Mouse (Mus musculus) c-Kit-positive CD71-negative TER-119-negative erythroid progenitor cells, embryonic 14.5 days (primary cell): ENCODE data around the gene Trp53tg5.

ENCODE experiments used
- DNase-seq: peaks from one replicate; pipeline ENCODE4 v3.0.0-alpha.2; 2013; ENCODE audit warnings: low read depth

The Trp53tg5 gene

DNA sequence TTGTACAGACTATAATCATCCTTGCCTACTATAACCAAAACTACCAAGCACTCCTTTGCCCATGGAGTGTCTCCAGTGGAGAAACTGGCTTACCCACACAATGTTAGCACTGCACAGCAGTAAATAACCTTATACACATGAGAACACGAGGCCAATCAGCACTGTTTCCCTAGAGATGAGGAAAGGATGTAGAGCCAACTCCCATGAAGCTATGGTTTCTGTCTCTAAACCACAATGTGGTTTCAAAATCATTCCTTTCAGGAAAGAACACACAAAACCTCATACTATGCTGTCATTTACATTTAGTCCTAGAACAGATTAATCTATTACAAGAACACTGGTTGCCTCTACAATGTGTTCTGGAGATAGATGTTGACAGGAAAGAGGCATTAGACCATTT lies 22.8 kb upstream of the Trp53tg5 start:
- DNase-seq: no peak

DNA sequence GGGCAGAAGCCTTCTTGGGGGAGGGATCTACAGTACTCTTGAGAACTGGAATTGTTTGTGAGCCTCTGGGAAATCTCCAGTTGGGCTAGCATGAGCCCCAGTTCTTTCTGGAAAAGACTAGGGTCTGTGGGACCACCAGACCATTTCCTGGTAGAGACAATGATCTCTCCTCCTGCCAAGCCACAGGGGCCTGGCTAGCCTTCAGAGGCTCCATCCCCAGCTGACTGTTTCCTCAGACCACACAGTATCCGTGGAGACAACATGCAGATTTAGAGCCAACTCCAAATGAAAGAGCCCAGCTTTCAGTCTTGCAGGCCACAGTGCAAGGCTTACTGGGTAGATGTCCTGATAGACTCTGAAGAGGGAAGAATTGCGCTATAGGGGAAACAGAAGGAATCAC lies 20.6 kb upstream of the Trp53tg5 start:
- no peak for DNase-seq

DNA sequence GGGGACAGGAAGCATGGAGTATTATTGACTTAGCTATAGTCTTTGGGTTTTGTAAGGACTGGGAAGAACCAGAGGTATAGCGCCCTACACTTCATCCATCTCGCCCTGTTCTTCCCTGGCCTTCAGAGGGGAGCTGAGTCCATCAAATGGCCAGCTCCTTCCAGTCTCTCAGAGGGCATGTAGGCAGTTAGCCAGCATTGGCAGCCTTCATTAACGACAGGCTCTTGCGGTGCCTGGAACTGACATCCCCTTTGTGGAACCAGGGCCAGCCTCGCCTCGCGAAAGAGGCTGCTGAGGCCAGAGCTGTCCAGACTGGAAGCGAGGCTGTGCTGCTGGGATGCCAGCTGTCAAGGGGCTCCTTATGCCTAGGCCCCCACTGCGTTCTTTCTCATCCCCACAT lies 14.3 kb upstream of the Trp53tg5 start:
- no peak for DNase-seq

DNA sequence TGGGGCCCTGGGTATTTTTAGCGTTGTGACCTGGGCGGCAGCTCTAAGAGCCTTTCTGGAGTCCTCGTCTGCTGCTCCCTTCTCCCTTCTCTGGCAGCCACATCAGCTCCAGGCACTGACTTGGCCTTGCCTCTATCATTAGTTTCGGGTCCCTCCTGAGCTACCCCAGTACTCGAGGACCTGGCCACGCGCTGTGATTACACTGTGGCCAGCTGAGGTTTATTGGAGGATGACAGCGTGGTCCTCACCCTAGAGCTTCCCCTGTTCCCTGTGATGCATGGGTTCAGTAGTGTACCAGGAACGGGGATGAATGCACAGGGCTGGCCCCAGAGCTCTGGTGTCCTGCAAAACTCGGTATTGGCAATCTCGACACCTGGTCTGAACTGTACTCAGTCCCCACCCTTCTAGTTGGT lies 13.6 kb upstream of the Trp53tg5 start:
- no peak for DNase-seq

DNA sequence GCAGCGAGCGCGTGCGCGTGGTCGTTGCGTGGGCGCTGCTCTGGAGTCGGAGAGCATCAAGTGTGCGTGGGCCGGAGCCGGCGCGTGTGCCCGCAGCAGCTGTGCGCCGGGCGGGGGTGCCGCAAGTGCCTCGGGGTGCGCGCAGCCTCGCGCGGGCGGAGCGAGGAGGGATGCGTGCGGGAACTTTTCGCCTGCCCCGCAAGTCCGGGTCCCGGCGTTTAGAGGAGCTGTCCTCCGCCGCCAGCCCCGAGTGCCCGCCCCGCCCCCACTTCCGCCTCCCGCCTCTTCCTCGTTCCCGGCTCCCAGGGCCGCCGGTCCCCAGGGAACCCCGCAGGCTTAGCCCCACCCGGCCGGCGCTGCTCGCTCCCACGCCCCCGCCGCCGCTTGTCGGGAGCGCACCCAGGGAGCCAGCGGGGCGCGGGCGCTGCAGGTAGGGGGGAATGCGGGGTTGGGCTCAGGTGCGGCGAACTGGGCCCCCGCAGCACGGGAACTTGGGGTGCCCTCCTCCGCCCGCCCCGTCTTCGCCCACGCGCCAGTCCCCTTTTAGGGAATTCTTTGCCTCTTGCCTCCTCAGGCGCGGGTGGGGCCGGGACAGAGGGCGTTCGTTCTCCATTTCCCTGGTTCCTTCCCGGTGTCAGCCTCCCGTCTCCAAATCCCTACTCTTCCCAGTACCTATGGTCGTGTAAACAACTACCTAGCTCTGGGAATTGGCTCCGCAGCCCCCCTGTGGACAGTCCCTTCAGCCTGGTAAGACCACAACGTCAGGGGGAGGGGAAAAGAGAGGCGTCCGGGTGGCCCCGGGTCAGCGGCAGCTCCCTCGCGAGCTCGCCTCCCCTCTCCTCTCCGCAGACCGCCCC lies 13.0 kb upstream of the Trp53tg5 start:
- DNase-seq: no peak

DNA sequence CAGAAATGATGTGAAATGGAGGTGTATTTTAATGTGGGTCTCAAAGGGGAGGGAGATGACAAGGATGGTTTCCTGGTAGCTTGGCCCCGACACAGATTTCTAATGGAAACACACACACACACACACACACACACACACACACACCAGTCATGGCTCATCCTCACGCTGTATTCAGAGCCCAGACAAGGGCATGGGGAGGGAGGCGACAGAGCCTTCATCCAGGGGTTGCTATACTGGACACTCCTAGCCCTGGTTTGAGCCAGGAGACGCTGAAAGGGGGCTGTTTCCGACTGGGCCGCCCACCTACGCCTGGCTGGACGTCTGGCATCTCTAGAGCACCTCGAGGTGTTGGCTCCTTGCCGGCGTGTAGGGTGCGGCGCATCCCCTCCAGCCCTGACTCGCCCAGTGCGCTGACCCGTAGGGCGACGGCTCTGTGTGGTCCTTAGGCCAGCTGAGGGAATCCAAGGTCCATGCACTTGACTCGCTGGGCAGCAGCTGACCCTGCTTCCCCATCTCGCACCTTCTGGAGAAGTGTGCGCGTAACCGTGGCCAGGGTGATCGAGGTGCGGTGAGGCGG lies 12.2 kb upstream of the Trp53tg5 start, which contains the start of gene Dbndd2:
TSS of gene Dbndd2 (plus strand) at position 426 of the 577 bp plus-strand sequence.
- DNase-seq: no peak

DNA sequence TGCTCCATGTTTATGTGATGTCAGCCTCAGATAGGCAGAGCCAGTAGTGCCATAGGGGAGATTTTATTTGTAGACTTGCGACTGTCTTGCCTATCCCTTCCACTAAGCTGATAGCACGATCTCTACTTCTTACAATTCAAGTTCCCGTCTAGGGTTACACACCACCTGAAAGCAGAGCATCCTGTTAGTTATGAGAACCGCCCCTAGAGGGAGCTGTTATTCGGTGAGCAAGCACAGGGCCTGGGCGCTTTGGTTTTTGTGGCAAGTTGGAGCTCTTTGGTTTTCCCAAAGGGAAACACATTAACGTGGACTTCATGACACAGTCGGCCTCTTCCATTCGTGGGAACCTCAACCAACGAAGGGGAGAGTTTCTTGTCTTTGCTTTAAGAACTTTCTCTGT lies 3.3 kb downstream of the Trp53tg5 start:
- peak; percentile 60 for DNase-seq

DNA sequence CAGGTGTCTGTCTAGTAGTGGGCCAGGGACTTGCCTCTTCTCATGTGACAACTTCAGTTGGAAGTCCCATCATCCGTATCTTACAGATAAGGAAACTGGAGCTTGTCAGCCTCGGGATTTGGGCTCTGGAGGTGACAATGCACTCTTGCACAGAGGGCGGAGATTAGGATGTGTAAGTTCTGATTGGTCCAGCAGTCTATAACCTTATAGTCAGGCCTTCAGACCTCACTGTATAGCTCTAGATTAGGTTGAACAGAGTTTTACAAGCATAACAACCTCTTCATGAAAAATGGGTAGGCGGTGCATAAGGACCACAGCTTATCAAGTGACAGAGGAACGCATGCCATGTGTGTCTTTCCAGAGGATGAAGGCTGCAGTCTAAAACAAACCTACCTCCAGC lies 6.7 kb downstream of the Trp53tg5 start:
- no peak for DNase-seq

DNA sequence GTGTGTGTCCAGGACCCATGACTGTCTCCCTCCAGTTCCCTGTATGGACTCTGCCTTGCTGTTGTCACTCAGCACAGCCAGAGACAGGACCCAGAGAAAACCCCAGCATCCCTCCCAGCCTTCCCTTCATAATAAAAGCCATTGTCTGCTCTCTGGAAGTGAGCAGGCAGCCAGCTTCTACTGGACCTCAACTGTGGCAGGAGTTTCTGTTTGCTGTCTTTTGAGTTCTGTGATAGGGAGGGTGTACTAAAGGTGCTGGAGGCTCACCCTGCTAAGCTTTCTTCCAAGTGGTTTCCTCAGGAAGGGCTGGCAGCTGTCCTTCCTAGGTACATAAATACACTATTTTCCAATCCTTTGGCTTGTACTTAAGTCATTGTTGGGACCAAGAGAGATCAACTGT lies 8.4 kb downstream of the Trp53tg5 start:
- DNase-seq: no peak

DNA sequence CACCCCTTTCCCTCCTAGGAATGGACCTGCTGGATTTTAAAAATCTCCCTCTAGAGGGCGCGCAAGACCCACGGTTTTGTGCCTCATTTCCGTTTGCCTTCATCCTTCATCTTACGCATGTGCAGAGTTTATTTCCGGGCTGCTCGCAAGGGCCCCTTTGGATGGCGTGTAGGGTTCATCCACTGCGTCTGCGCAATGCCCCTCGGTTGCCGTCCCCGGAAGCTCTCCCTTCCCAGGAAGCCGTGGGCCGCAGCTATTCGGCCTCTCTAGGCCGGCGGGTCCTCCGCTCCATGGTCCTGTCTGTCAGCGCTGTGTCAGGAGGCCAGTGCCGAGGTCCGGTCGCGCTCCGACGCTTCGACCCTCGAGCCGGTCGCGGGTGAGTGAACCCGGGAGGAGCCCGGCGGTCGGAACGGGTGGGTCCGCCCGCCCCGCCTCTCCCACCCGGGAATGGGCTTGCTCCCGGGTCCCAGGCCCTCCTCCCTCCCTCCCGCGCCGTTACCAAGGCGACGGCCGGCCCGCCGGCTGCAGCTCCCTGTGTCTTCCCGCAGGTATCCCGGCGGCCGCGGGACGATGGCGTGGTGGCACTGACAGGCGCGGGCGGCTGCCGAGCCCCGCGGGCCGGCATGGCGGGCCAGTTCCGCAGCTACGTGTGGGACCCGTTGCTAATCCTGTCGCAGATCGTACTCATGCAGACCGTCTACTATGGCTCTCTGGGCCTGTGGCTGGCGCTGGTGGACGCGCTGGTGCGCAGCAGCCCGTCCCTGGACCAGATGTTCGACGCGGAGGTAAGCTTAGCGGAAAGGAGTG lies 12.6 kb downstream of the Trp53tg5 start, which contains the start of gene Gm20458:
TSS of gene Gm20458 (plus strand) at position 223 of the 807 bp plus-strand sequence.
- DNase-seq: peak; percentile 96

DNA sequence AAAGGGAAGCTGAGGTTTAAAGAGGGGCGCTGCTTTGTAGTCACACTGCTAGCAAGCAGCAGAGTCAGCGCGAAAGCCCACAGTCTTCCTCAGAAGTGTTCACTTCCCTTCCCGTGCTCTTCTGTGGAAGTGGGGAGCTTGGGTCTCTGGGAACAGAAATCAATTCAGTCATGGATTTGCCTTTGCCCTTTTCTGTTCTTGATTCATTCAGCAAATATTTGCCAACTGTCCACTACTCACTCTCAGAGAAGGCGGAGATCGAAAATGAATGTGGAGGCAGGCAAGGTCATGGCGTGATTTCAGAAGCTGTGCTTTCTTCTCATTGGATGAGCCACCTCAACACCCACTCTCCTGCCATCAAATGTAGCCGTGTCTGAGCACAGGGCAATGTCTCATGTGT lies 15.0 kb downstream of the Trp53tg5 start:
- DNase-seq: no peak

DNA sequence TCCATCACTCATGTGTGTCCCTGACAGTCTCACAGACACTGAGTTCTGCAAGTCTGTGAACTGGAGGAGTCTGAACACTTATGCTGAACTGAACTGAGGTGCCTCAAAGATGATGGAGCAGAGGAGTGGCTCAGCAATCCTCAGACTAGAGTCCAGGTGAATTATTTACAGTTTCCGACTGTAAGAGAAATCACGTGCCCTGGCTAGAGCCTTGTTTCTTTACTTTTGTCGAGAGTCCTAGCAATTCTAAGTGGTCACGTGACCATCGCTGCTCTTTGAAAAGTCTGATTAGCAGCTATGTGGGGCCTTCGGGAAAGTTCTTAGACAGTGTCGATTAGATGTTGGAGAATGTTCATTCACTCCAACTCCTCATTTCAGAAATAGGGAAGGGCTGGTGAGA lies 15.6 kb downstream of the Trp53tg5 start:
- no peak for DNase-seq

DNA sequence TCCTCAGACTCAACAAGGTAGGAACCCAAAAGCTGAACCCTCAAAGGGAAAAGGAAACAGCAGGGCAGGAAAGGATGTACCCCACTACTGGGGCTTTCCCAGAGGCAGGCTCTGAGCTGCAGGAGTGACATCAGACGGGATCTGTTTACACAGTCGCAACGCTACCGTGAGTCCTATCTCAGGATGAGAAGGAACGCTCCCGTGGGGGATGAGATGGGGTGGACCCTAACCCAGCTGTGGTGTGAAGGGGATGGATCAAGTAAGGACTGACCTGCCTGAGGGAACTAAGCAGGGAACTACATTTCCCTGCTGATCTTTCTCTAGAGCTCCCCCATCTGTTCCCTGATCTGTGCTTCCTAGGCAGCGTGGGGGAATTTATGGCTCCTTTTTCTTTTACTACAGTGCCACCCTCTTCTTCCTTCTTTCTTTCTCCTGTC lies 16.6 kb downstream of the Trp53tg5 start, which contains the start of gene Sys1:
TSS of gene Sys1 (plus strand) at position 101 of the 437 bp plus-strand sequence.
- DNase-seq: no peak

DNA sequence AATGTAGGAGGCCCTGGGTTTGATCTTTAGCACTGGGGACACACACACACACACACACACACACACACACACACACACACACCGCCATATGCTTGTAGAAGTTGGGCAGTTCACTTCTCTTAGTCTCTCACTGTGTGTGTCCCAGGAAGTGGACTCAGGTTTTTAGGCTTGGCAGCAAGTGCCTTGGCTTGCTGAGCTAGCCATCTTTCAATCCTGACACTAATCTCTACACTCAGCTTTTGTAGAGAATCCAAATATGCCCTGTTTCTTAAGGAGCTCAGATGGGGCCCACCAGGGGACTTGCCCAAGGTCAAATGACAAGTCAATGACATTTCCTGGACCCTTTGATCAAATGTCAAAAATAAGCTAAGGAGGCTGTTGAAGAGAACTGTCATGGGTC lies 17.1 kb downstream of the Trp53tg5 start:
- DNase-seq: no peak

DNA sequence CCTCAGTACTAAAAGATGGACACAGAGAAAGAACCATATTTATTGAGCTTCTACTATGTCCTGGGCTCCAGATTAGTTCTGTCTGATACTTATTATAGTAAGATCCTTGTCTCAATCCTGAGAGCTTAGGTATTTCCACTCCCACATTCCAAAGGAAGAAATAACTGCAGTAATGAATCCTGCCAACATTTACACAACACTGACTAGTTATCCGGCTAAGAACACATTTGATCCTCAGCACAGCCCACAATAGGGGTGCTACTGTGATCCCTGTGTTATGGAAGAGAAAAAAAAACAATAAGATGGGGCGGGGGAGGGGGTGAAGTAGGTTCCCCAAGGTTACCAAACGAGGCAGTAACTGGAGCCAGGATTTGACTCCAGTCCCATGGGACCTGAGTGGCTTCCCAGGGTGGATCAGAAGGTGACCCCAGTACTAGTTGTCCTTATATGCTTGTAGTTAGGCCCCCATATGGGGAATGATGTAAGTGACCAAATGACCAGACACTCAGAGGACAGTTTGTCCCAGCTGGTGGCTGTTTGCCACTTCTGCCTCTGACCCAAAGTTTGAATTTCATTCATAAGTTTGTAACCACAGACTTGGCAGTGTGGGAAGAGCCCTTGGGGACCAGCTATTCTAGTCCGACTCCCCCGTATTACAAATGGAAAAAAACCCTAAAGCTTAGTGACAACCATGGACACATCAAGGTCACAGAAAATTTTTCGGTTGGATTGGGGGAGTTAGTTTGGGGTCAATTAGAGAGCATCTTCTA lies 17.9 kb downstream of the Trp53tg5 start:
- no peak for DNase-seq

DNA sequence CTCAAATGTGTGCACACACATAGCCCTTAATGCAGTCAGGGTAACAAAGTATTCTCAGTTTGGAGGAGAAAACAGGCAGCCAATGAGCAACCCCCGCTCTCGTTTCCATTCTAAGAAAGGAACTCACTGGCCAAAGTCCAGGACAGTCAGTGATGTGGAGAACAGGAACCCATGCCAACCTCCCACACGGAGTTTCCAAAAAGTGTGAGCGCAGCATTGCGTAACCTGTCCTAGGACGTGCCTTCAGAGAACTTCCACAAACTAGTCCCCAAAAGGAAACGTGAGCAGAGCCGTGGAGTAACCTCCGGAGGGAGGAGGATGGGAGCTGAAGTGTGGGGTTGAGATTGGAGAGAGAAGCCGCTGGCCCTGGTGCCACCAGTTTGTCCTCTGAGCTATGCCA lies 18.7 kb downstream of the Trp53tg5 start:
- no peak for DNase-seq

DNA sequence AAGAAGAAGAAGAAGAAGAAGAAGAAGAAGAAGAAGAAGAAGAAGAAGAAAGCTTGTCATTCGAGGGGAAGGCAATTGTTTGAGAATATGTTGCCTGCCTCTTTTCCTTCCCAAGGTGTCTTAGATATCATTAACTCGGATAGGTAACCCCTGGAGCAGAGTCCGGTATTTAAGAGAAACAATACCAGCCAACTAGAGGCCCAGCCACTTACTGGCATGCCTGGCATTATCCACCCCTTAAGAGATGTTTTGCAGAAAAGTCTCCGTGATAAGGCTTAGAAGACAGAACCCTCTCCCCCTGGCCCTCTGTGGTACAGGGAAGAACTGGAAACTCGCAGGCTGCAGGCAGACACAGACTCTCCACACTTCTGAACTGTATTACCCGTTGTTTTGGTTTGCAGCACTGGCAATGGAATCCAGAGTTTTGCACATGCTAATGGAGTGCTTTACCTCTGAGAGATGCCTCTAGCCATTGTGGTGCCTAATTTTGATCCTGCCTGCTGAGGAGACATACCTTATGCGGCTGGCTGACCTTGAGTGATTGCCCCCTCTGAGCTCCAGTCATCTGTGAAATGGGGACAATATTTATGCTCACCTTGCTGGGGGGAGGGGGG lies 19.5 kb downstream of the Trp53tg5 start:
- DNase-seq: no peak

DNA sequence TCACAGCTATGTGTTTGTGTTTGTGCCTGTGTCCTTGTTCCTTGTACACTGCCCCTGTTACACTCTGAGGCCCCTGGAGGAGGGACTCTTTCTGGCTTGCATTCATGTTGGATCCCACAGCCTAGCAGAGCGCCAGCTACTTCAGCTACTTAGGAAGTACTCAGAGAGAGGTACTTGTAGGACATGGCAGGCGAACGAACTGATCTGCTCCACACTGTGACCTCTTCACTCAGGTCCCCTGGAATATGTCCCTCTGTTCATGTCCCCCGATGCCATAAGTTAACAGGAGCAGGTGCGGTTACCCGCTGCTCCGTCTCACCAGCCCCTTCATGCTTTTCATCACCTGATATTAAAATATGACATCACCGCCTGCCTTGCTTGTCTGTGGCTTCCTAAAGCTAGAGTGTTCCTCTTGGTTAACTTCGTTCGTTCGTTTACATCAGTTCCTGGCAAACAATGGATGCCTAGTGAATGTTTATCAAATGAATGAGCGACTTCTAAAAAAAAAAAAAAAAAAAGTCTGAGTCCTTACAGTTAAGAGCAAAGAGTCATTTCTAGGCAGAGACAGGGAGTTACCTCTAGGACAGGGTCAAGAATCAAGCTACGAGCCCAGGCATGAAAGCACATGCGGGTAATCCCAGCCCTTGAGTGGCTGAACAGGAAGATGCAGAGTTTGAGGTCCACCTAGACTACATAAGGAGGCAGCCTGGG lies 20.3 kb downstream of the Trp53tg5 start:
- DNase-seq: no peak

DNA sequence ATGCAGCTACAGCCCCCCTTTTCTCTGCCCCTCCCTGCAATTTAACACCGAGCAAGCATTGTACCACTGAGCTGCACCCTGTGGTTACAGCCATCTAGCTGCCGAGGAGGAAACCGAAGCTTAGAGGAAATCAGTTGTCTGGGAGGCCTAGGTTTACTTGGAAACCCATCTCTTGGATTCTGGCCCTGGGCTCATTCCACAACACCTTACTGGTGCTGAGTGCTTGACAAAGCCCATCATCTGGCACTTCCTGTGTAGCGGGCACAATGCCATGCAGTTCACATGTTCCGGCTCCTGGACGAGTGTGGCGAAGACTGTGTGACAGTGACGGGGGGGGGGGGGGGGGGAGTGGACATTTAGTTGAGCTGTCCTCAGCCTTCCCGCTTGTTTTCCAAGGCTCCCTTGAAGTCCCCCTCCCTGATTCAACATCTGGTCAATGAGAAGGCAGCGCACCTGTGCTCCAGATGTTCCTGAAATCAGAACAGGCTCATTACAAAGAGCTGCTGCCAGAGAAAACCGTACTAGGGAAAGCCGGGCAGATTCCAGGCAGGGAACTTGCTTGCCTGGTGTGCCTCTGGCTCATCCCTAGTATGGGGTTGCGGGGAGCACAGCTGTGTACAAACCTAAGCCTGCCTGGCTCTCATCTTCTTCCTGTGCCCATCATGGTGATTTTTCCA lies 21.4 kb downstream of the Trp53tg5 start:
- no peak for DNase-seq
